ENCODE assay signal across 19 mouse cellular contexts in the genomic region with DNA sequence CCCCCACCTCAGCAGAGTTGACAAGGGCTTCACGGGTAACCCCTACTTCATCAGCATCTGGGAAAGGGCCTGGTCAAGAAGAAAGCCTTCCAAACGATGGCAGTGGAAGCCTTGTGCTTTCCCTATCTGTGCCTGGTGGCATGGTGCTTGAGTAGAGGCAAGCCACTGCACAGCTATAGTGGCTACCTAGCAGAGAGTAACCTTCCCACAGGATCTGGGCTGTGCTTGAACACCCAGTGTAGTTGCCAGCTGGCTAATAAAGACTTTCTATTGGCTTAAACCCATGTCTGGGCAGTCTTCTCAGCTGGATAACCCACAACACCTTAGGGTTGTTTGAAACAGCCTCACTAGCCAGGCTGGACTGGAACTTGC. TPM values are rescaled to one million over a fixed set of nuclear protein-coding genes. Genes with fewer than 3 reads are reported as not detected.
A peak's percentile ranks its signal among the peaks of the same experiment; 100 is the strongest.
DNase-seq lines count a peak whose midpoint lies in the region; ATAC-seq and TF ChIP-seq lines count a peak whose summit lies in the region.
"Had no signal": no experiment of that assay in that cellular context is flagged by ENCODE, and none has a peak within 500 bp of the region (broad histone marks: within the 10 kb centered on the region; RNA-seq: fewer than 3 reads in every experiment).

No protein-coding gene starts in this region.

- no peak for TF ChIP-seq EP300 in liver, postnatal 0 days (IDR thresholded peaks at IDR 0.05; ENCODE audit: low read depth)

- no peaks in the 10 kb centered on the region for H3K27me3 ChIP-seq in heart, embryonic 11.5 days (ENCODE audit: control insufficient read depth, insufficient read depth, low read length)
- H3K27me3 ChIP-seq in liver, embryonic 13.5 days: no peaks in the 10 kb centered on the region
- no peaks in the 10 kb centered on the region for H3K27me3 ChIP-seq in liver, postnatal 0 days (ENCODE audit: insufficient read depth, low read length)
- H3K27me3 ChIP-seq in embryonic facial prominence, embryonic 15.5 days: no peaks in the 10 kb centered on the region
- no peaks in the 10 kb centered on the region for H3K27me3 ChIP-seq in limb, embryonic 15.5 days
- H3K27me3 ChIP-seq: forebrain, embryonic 15.5 days; hindbrain, embryonic 13.5 days; midbrain, embryonic 12.5 days; neural tube, embryonic 15.5 days had no signal

- intact Hi-C loops in heart, postnatal 36 days (cut with DNase I): no loop called here
- intact Hi-C loops in left cerebral cortex, postnatal 4 days (cut with DNase I): no loop called here

- 0 out of 2 replicates have a peak, but pooled peaks cover 3% of the 10 kb centered on the region for H3K4me1 ChIP-seq in heart, embryonic 11.5 days (ENCODE audit: control insufficient read depth, insufficient read depth, low read length)
- no peaks in the 10 kb centered on the region for H3K4me1 ChIP-seq in liver, embryonic 13.5 days (replicated peaks)
- H3K4me1 ChIP-seq in liver, postnatal 0 days (ENCODE audit: insufficient read depth): no peaks in the 10 kb centered on the region
- peaks cover 13% of the 10 kb centered on the region for H3K4me1 ChIP-seq in embryonic facial prominence, embryonic 15.5 days
- H3K4me1 ChIP-seq in limb, embryonic 15.5 days: peaks cover 17% of the 10 kb centered on the region
- H3K4me1 ChIP-seq: forebrain, embryonic 15.5 days; hindbrain, embryonic 13.5 days; midbrain, embryonic 12.5 days; neural tube, embryonic 15.5 days had no signal

- H3K27ac ChIP-seq in heart, embryonic 11.5 days (ENCODE audit: low read depth, low read length): peak overlapping the region; percentile 25; the same call in 1 of the 2 replicates
- H3K27ac ChIP-seq in liver, embryonic 13.5 days: no peak overlapping the region
- no peak overlapping the region for H3K27ac ChIP-seq in liver, postnatal 0 days (ENCODE audit: low read depth)
- peak overlapping the region; percentile 63; the same call in 1 of the 2 replicates for H3K27ac ChIP-seq in embryonic facial prominence, embryonic 15.5 days (replicated peaks)
- H3K27ac ChIP-seq in limb, embryonic 15.5 days: peak overlapping the region; percentile 90
- H3K27ac ChIP-seq: forebrain, embryonic 15.5 days; hindbrain, embryonic 13.5 days; midbrain, embryonic 12.5 days; neural tube, embryonic 15.5 days had no signal

- ATAC-seq in heart, embryonic 11.5 days (replicated peaks; ENCODE audit: insufficient number of reproducible peaks, low FRiP score, low TSS enrichment): no peak
- ATAC-seq in liver, embryonic 13.5 days (ENCODE audit: low read depth): no peak
- ATAC-seq in liver, postnatal 0 days: no peak
- ATAC-seq in embryonic facial prominence, embryonic 15.5 days (ENCODE audit: insufficient number of reproducible peaks, low FRiP score, low TSS enrichment, low read depth): no peak
- no peak for ATAC-seq in limb, embryonic 15.5 days (ENCODE audit: insufficient number of reproducible peaks, low FRiP score, low TSS enrichment, low read depth)
- ATAC-seq: forebrain, embryonic 15.5 days had no signal

- no peak overlapping the region for H3K9ac ChIP-seq in heart, embryonic 11.5 days (ENCODE audit: low read depth, low read length)
- peak overlapping the region; percentile 23; the same call in 1 of the 2 replicates for H3K9ac ChIP-seq in liver, embryonic 13.5 days
- no peak overlapping the region for H3K9ac ChIP-seq in liver, postnatal 0 days (replicated peaks)
- H3K9ac ChIP-seq in embryonic facial prominence, embryonic 15.5 days: no peak overlapping the region
- no peak overlapping the region for H3K9ac ChIP-seq in limb, embryonic 15.5 days
- H3K9ac ChIP-seq: forebrain, embryonic 15.5 days; hindbrain, embryonic 13.5 days; midbrain, embryonic 12.5 days; neural tube, embryonic 15.5 days had no signal

- no peaks in the 10 kb centered on the region for H3K36me3 ChIP-seq in heart, embryonic 11.5 days (ENCODE audit: control insufficient read depth, insufficient read depth, low read length)
- no peaks in the 10 kb centered on the region for H3K36me3 ChIP-seq in liver, embryonic 13.5 days
- H3K36me3 ChIP-seq in liver, postnatal 0 days (replicated peaks; ENCODE audit: insufficient read depth, low read length): no peaks in the 10 kb centered on the region
- H3K36me3 ChIP-seq in embryonic facial prominence, embryonic 15.5 days: no peaks in the 10 kb centered on the region
- no peaks in the 10 kb centered on the region for H3K36me3 ChIP-seq in limb, embryonic 15.5 days
- H3K36me3 ChIP-seq: forebrain, embryonic 15.5 days; hindbrain, embryonic 13.5 days; midbrain, embryonic 12.5 days; neural tube, embryonic 15.5 days had no signal

- no peaks in the 10 kb centered on the region; the same call in 1 of the 2 replicates for H3K9me3 ChIP-seq in heart, embryonic 11.5 days (replicated peaks; ENCODE audit: control insufficient read depth, low read length)
- no peaks in the 10 kb centered on the region for H3K9me3 ChIP-seq in liver, embryonic 13.5 days (replicated peaks)
- no peaks in the 10 kb centered on the region for H3K9me3 ChIP-seq in liver, postnatal 0 days (ENCODE audit: low read length)
- H3K9me3 ChIP-seq in embryonic facial prominence, embryonic 15.5 days (replicated peaks): no peaks in the 10 kb centered on the region
- H3K9me3 ChIP-seq in limb, embryonic 15.5 days: no peaks in the 10 kb centered on the region
- H3K9me3 ChIP-seq: forebrain, embryonic 15.5 days; neural tube, embryonic 15.5 days had no signal

- no peak overlapping the region for H3K4me2 ChIP-seq in heart, embryonic 11.5 days
- no peak overlapping the region for H3K4me2 ChIP-seq in liver, embryonic 13.5 days
- no peak overlapping the region for H3K4me2 ChIP-seq in liver, postnatal 0 days (ENCODE audit: low read depth, low read length)
- no peak overlapping the region for H3K4me2 ChIP-seq in embryonic facial prominence, embryonic 15.5 days (replicated peaks)
- H3K4me2 ChIP-seq in limb, embryonic 15.5 days: no peak overlapping the region
- H3K4me2 ChIP-seq: forebrain, embryonic 15.5 days; hindbrain, embryonic 13.5 days; midbrain, embryonic 12.5 days; neural tube, embryonic 15.5 days had no signal

- no peak for TF ChIP-seq CTCF in liver, postnatal 0 days (IDR thresholded peaks at IDR 0.05; ENCODE audit: low read depth)

- no peak overlapping the region for H3K4me3 ChIP-seq in heart, embryonic 11.5 days (ENCODE audit: low read depth, low read length)
- no peak overlapping the region for H3K4me3 ChIP-seq in liver, embryonic 13.5 days (replicated peaks)
- H3K4me3 ChIP-seq in liver, postnatal 0 days (ENCODE audit: low read depth, low read length): no peak overlapping the region
- H3K4me3 ChIP-seq in embryonic facial prominence, embryonic 15.5 days (replicated peaks): no peak overlapping the region
- no peak overlapping the region for H3K4me3 ChIP-seq in limb, embryonic 15.5 days
- H3K4me3 ChIP-seq: forebrain, embryonic 15.5 days; hindbrain, embryonic 13.5 days; midbrain, embryonic 12.5 days; neural tube, embryonic 15.5 days had no signal

- WGBS in heart, embryonic 11.5 days (ENCODE audit: insufficient replicate concordance): 53% methylated on average over 2 of the region's 2 CpGs
- 50% methylated on average over 2 of the region's 2 CpGs for WGBS in liver, embryonic 13.5 days (ENCODE audit: insufficient replicate concordance)
- 72% methylated on average over 2 of the region's 2 CpGs for WGBS in liver, postnatal 0 days (ENCODE audit: insufficient replicate concordance)
- 38% methylated on average over 2 of the region's 2 CpGs for WGBS in embryonic facial prominence, embryonic 15.5 days
- WGBS in limb, embryonic 15.5 days: 20% methylated on average over 2 of the region's 2 CpGs

- DNase-seq in heart, postnatal 36 days: no peak
- DNase-seq in liver, embryonic 13.5 days: no peak
- DNase-seq in liver, postnatal 0 days: no peak
- no peak for DNase-seq in adrenal gland, postnatal 14 days
- DNase-seq in left cerebral cortex, postnatal 4 days: no peak
- DNase-seq: adrenal gland, postnatal 10 days; cerebellum, adult 8-10 months; gastrocnemius, postnatal 10 days; heart, postnatal 14 days; kidney, adult 9 months; kidney, postnatal 14 days; right cerebral cortex, adult 18-20 months had no signal

RNA-seq across cellular contexts. Expression of a gene that starts 31.0 kb away (rescaled TPM):
- polyA plus RNA-seq in heart, embryonic 11.5 days (2014; fragmentation: Nextera tagmentation; extraction: Ambion mirVana): 29.3 and 29.8 TPM in 2 replicates
- total RNA-seq in heart, postnatal 36 days (2021): 10 to 100 TPM; 24.1 to 25.8 TPM
- 16.3 and 16.5 TPM in 2 replicates for polyA plus RNA-seq in liver, embryonic 13.5 days (2015; fragmentation: Nextera tagmentation; extraction: Ambion mirVana)
- 12.6 and 14.5 TPM in 2 replicates for polyA plus RNA-seq in liver, postnatal 0 days (2015; fragmentation: Nextera tagmentation; extraction: Ambion mirVana)
- 36.3 and 49.5 TPM in 2 replicates for polyA plus RNA-seq in embryonic facial prominence, embryonic 15.5 days (2015; fragmentation: Nextera tagmentation; extraction: Ambion mirVana)
- 38.0 and 39.9 TPM in 2 replicates for polyA plus RNA-seq in limb, embryonic 15.5 days (2015; fragmentation: Nextera tagmentation; extraction: Ambion mirVana)
- 45.4 and 50.2 TPM in 2 replicates for total RNA-seq in adrenal gland, postnatal 14 days (2021)
- total RNA-seq in left cerebral cortex, postnatal 4 days (2021): 10 to 100 TPM; 61.3 to 65.7 TPM

RNA-seq across cellular contexts. Expression of a gene that starts 35.8 kb away (rescaled TPM):
- 22.9 and 25.7 TPM in 2 replicates for polyA plus RNA-seq in heart, embryonic 11.5 days (2014; fragmentation: Nextera tagmentation; extraction: Ambion mirVana)
- total RNA-seq in heart, postnatal 36 days (2021): 10 to 100 TPM; 45.9 to 46.1 TPM
- 17.9 and 19.4 TPM in 2 replicates for polyA plus RNA-seq in liver, embryonic 13.5 days (2015; fragmentation: Nextera tagmentation; extraction: Ambion mirVana)
- polyA plus RNA-seq in liver, postnatal 0 days (2015; fragmentation: Nextera tagmentation; extraction: Ambion mirVana): 7.2 and 8.4 TPM in 2 replicates
- polyA plus RNA-seq in embryonic facial prominence, embryonic 15.5 days (2015; fragmentation: Nextera tagmentation; extraction: Ambion mirVana): 28.7 and 31.4 TPM in 2 replicates
- 25.9 and 29.7 TPM in 2 replicates for polyA plus RNA-seq in limb, embryonic 15.5 days (2015; fragmentation: Nextera tagmentation; extraction: Ambion mirVana)
- 33.1 and 37.4 TPM in 2 replicates for total RNA-seq in adrenal gland, postnatal 14 days (2021)
- total RNA-seq in left cerebral cortex, postnatal 4 days (2021): 10 to 100 TPM; 33.4 to 37.2 TPM

RNA-seq across cellular contexts. Expression of a gene that starts 49.2 kb away (rescaled TPM):
- polyA plus RNA-seq in heart, embryonic 11.5 days (2014; fragmentation: Nextera tagmentation; extraction: Ambion mirVana): 60.3 and 63.1 TPM in 2 replicates
- total RNA-seq in heart, postnatal 36 days (2021): 10 to 100 TPM; 22.1 to 26.0 TPM
- polyA plus RNA-seq in liver, embryonic 13.5 days (2015; fragmentation: Nextera tagmentation; extraction: Ambion mirVana): 30.7 and 37.0 TPM in 2 replicates
- polyA plus RNA-seq in liver, postnatal 0 days (2015; fragmentation: Nextera tagmentation; extraction: Ambion mirVana): 12.1 and 13.0 TPM in 2 replicates
- 80.2 and 82.4 TPM in 2 replicates for polyA plus RNA-seq in embryonic facial prominence, embryonic 15.5 days (2015; fragmentation: Nextera tagmentation; extraction: Ambion mirVana)
- polyA plus RNA-seq in limb, embryonic 15.5 days (2015; fragmentation: Nextera tagmentation; extraction: Ambion mirVana): 83.0 and 88.2 TPM in 2 replicates
- 57.2 and 61.8 TPM in 2 replicates for total RNA-seq in adrenal gland, postnatal 14 days (2021)
- total RNA-seq in left cerebral cortex, postnatal 4 days (2021): 100 to 1,000 TPM in 1 of 2 experiments, 10 to 100 TPM in 1; 92.2 to 100 TPM

Comparison
In these comparisons a context has a peak if more than half of its experiments do, and no peak if none do; other contexts are left out.
1. H3K27ac ChIP-seq: peak in heart, embryonic 11.5 days (single experiment), embryonic facial prominence, embryonic 15.5 days (single experiment) and limb, embryonic 15.5 days (single experiment); none in liver, embryonic 13.5 days (single experiment) and liver, postnatal 0 days (single experiment).